Mouse (Mus musculus): ENCODE measurements around the gene Nup210l. TPM values are rescaled to one million over a fixed set of nuclear protein-coding genes. Genes with fewer than 3 reads are reported as not detected.

The Nup210l gene
- total RNA-seq, 2 experiments from 2014 or later = 0.24 to 0.42 TPM

DNA sequence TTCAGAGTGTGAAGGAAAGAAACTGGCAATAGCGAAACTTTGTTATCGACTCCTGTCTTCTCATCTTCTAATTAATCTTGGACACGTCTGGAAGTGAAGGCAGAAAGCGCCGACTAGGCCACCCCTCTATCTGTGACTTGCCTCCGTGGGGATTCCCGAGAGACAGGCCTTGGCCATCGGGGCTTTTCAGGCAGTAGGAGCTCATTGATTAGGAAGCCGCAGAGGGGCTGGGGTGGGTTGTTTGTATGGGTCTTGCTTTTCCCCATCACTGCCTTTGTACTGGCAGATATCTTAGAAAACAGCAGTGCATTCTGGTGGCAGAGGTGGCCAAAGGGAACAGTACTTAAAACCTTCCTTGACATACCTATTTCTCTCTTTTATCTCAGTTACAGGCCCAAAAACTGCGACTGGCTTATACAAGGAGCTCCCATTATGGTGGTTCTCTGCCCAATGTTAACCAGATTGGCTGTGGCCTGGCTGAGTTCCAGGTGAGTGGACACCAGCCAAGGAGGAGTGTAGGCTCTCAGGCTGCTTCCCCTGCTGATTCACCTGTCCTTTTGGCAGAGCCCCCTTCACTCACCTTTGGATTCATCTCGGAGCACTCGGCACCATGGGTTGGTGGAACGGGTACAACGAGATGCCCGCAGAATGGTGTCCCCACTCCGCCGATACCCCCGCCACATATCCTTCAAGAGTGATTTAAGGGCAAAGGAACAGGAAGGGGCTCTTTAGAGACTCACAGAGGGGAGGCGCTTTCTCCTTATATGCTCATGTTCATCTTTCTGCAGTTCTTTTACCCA is 153.0 kb downstream of the Nup210l start:
- peak; percentile 66 for DNase-seq

DNA sequence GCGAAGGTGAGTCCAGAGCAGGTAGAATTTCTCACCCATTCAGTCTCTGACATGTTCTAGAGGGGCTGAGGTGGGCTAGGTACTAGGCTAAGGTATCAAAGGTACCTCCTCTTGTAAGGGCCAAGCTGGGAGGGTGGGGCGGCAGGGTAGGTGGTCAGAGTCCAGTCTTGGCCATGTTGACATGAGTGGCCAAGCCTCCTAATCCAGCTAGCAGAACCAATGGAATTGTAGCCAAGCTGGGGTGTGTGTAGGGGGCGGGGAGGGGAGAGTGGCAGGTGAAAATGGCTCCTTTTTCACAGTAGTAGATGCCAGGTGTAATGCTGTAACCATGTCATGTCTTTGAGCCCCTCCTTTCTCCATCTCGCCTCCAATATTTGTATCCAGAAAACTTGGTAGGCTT is 154.6 kb downstream of the Nup210l start:
- no peak for DNase-seq

Small RNAs within 50 kb of the gene (microRNA-seq; reads per million reads assigned to microRNA genes)
- gene Mir190b = 7.4 reads per million, percentile 10 among the genes with 10 or more reads in this experiment

Other genes starting within 250 kb of the Nup210l start
- gene Il6ra, start 190.9 kb upstream of the Nup210l start, total RNA-seq (2021) = 10 to 100 TPM in 1 of 2 experiments, 1 to 10 TPM in 1; 7.2 to 17.2 TPM
- 10 to 100 TPM; 44.3 to 52.3 TPM for gene Atp8b2, start 140.6 kb upstream of the Nup210l start, total RNA-seq (2021)
- gene Hax1, start 105.4 kb upstream of the Nup210l start, total RNA-seq (2021) = 100 to 1,000 TPM in 1 of 2 experiments, 10 to 100 TPM in 1; 92.7 to 110 TPM
- 10 to 100 TPM; 64.6 to 66.5 TPM for gene 4933434E20Rik, start 52.5 kb upstream of the Nup210l start, total RNA-seq (2021)
- 100 to 1,000 TPM; 152 to 166 TPM for gene Ubap2l, start 51.5 kb upstream of the Nup210l start, total RNA-seq (2021)
- gene Tpm3, start 31.5 kb upstream of the Nup210l start, total RNA-seq (2021) = 100 to 1,000 TPM; 165 to 251 TPM
- 1,000 to 10,000 TPM; 1,820 to 1,837 TPM for gene Rps27, start 109.5 kb downstream of the Nup210l start, total RNA-seq (2021)
- gene Rab13, start 109.6 kb downstream of the Nup210l start, total RNA-seq (2021) = 10 to 100 TPM; 30.6 to 39.6 TPM
- gene Jtb, start 127.5 kb downstream of the Nup210l start, total RNA-seq (2021) = 10 to 100 TPM; 57.2 to 57.9 TPM
- under 1 TPM; 0.36 to 0.55 TPM for gene Creb3l4, start 139.4 kb downstream of the Nup210l start, total RNA-seq (2021)
- 100 to 1,000 TPM; 114 to 118 TPM for gene Slc39a1, start 144.0 kb downstream of the Nup210l start, total RNA-seq (2021)
- gene Crtc2, start 150.0 kb downstream of the Nup210l start, total RNA-seq (2021) = 10 to 100 TPM; 36.1 to 47.7 TPM
- gene Dennd4b, start 161.1 kb downstream of the Nup210l start, total RNA-seq (2021) = 10 to 100 TPM in 1 of 2 experiments, 1 to 10 TPM in 1; 8.5 to 17.0 TPM
- 10 to 100 TPM; 55.5 to 65.9 TPM for gene Gatad2b, start 189.0 kb downstream of the Nup210l start, total RNA-seq (2021)